Mouse (Mus musculus) C2C12 (cell line): Measurements from ENCODE around the gene Mst1.

Experiments used
- CTCF ChIP-seq: IDR thresholded peaks from one replicate; pipeline ENCODE4 v1.5.1; 2011; ENCODE audit not compliant: control insufficient read depth, insufficient read depth, insufficient read length
- MAX ChIP-seq: IDR thresholded peaks from one replicate; pipeline ENCODE4 v1.6.1; 2011; ENCODE audit warnings: mild to moderate bottlenecking, control low read depth
- MYOD1 ChIP-seq: IDR thresholded peaks from one replicate; pipeline ENCODE4 v1.6.1; 2011; ENCODE audit warnings: low read depth; ENCODE audit not compliant: control insufficient read depth, insufficient read length
- USF1 ChIP-seq: IDR thresholded peaks from one replicate; pipeline ENCODE4 v1.6.1; 2011; ENCODE audit warnings: low read depth, mild to moderate bottlenecking, control low read depth, moderate library complexity

- TF ChIP-seq USF1 (no peak), CTCF (no peak), MYOD1 (no peak), MAX (no peak)
These were observed 30.5 kb upstream of the Mst1 start for GRCm38 (mm10) chr9:108049561-108050251.
